Mouse (Mus musculus) urinary bladder, adult 18-20 months (tissue): Measurements from ENCODE around the gene Ces3a.
"Not testable (repeated sequence)": the region's sequence is repeated elsewhere in the genome, so short reads cannot be mapped to it uniquely, and the experiment has no call there.

Experiments used
- DNase-seq, 2 experiments: peaks; one replicate each; pipeline ENCODE4 v3.0.0; 2022; ENCODE audit warnings: low spot score in 2 of 2, mixed read lengths in 2 of 2

Gene Ces3a

GRCm38 (mm10) chr8:105048371-105048854, at the start of gene Ces3a:
TSS of gene Ces3a (plus strand) at chr8:105048601.
- no peak for DNase-seq

- DNase-seq: no peak
Measured at GRCm38 (mm10) chr8:104999183-104999582, 49.2 kb upstream of the Ces3a start.

GRCm38 (mm10) chr8:105000586-105000985, 47.8 kb upstream of the Ces3a start, which contains the start of gene Ces2h:
TSS of gene Ces2h (plus strand) at chr8:105000853.
- no peak for DNase-seq

GRCm38 (mm10) chr8:105010000-105010399, 38.4 kb upstream of the Ces3a start:
- no peak for DNase-seq

GRCm38 (mm10) chr8:105011136-105011535, 37.3 kb upstream of the Ces3a start:
- no peak for DNase-seq

GRCm38 (mm10) chr8:105014391-105014790, 34.0 kb upstream of the Ces3a start:
- no peak for DNase-seq

- no peak for DNase-seq
Measured at GRCm38 (mm10) chr8:105021954-105022353, 26.4 kb upstream of the Ces3a start.

- no peak for DNase-seq
Measured at GRCm38 (mm10) chr8:105023087-105023486, 25.3 kb upstream of the Ces3a start.

- no peak for DNase-seq
Measured at GRCm38 (mm10) chr8:105025050-105025449, 23.4 kb upstream of the Ces3a start.

GRCm38 (mm10) chr8:105043510-105043909, 4.9 kb upstream of the Ces3a start:
- no peak for DNase-seq

- DNase-seq: no peak
Measured at GRCm38 (mm10) chr8:105045824-105046401, 2.5 kb upstream of the Ces3a start.

GRCm38 (mm10) chr8:105056211-105056610, 7.8 kb downstream of the Ces3a start:
- no peak for DNase-seq

GRCm38 (mm10) chr8:105060056-105060455, 11.7 kb downstream of the Ces3a start:
- DNase-seq: no peak

- DNase-seq: no peak
Measured at GRCm38 (mm10) chr8:105066761-105067160, 18.4 kb downstream of the Ces3a start.

- DNase-seq: not testable (repeated sequence)
Measured at GRCm38 (mm10) chr8:105067905-105068304, 19.5 kb downstream of the Ces3a start.

- DNase-seq: no peak
Measured at GRCm38 (mm10) chr8:105068971-105069370, 20.6 kb downstream of the Ces3a start.

GRCm38 (mm10) chr8:105076601-105077000, 28.2 kb downstream of the Ces3a start:
- DNase-seq: no peak

- no peak for DNase-seq
Measured at GRCm38 (mm10) chr8:105077071-105077470, 28.7 kb downstream of the Ces3a start.

GRCm38 (mm10) chr8:105078591-105078990, 30.2 kb downstream of the Ces3a start:
- DNase-seq: no peak

GRCm38 (mm10) chr8:105080814-105081336, 32.5 kb downstream of the Ces3a start:
- DNase-seq: no peak

GRCm38 (mm10) chr8:105083449-105084050, 35.1 kb downstream of the Ces3a start, which contains the start of gene Ces3b:
TSS of gene Ces3b (plus strand) at chr8:105083753.
- DNase-seq: no peak

- DNase-seq: not testable (repeated sequence)
Measured at GRCm38 (mm10) chr8:105088166-105088565, 39.8 kb downstream of the Ces3a start.

GRCm38 (mm10) chr8:105088581-105088980, 40.2 kb downstream of the Ces3a start:
- DNase-seq: no peak
